Mouse (Mus musculus): ENCODE data around the gene Cisd1.

- no peak for TF ChIP-seq POLR2A (IDR thresholded peaks at IDR 0.05; ENCODE audit: low read depth, low read length)
- TF ChIP-seq CTCF (IDR thresholded peaks at IDR 0.05; ENCODE audit: extremely low read depth, insufficient read depth, insufficient read length, insufficient replicate concordance), result no peak
These were observed 21.1 kb downstream of the Cisd1 start for GRCm38 (mm10) chr10:71323669-71324068.
